Mouse (Mus musculus) G1E (cell line): ENCODE results near the gene Olfr159. TPM values are rescaled to one million over a fixed set of nuclear protein-coding genes. Genes with fewer than 3 reads are reported as not detected.
"Not testable (repeated sequence)": the region's sequence is repeated elsewhere in the genome, so short reads cannot be mapped to it uniquely, and the experiment has no call there.

Source experiments
- ATAC-seq: 2 replicates; pipeline ENCODE4 v1.8.0; 2016; ENCODE audit warnings: mild to moderate bottlenecking; ENCODE audit not compliant: insufficient number of reproducible peaks, poor library complexity, low FRiP score, severe bottlenecking; ENCODE audit errors: extremely low read depth
- DNase-seq: peaks from one replicate; pipeline ENCODE4 v3.0.0; 2012; ENCODE audit warnings: low spot score
- H3K27me3 ChIP-seq: 2 replicates; pipeline ENCODE4 v1.6.1; 2012; ENCODE audit warnings: mild to moderate bottlenecking, low read length, inconsistent platforms; ENCODE audit not compliant: insufficient read depth
- H3K36me3 ChIP-seq: replicated peaks from 2 replicates; pipeline ENCODE3; 2012; ENCODE audit warnings: mild to moderate bottlenecking, inconsistent platforms
- H3K4me1 ChIP-seq: 2 replicates; pipeline ENCODE4 v1.6.1; 2012; ENCODE audit warnings: low read depth, low read length, inconsistent platforms, mixed read lengths; ENCODE audit not compliant: insufficient read depth
- H3K4me3 ChIP-seq: 2 replicates; pipeline ENCODE4 v1.5.1; 2012; ENCODE audit warnings: low read depth, mild to moderate bottlenecking, inconsistent platforms, low read length, moderate library complexity, mixed read lengths
- H3K9me3 ChIP-seq: replicated peaks from 2 replicates; pipeline ENCODE4 v1.6.1; 2012; ENCODE audit warnings: inconsistent platforms
- CTCF ChIP-seq: IDR thresholded peaks from 2 replicates; pipeline ENCODE4 v1.5.1; 2012; ENCODE audit warnings: low read depth, low read length, inconsistent platforms, mixed read lengths
- GATA1 ChIP-seq: IDR thresholded peaks from 2 replicates; pipeline ENCODE4 v1.6.1; 2012; ENCODE audit warnings: borderline replicate concordance, low read length, inconsistent platforms, mixed read lengths
- GATA2 ChIP-seq: IDR thresholded peaks from 2 replicates; pipeline ENCODE4 v1.6.1; 2012; ENCODE audit warnings: low read depth, low read length, inconsistent platforms, borderline replicate concordance
- POLR2AphosphoS5 ChIP-seq: IDR thresholded peaks from 2 replicates; pipeline ENCODE4 v1.6.1; 2012; ENCODE audit warnings: low read depth, low read length, inconsistent platforms; ENCODE audit not compliant: insufficient replicate concordance
- TAL1 ChIP-seq: conservative IDR thresholded peaks from 2 replicates; pipeline ENCODE4 v1.6.1; 2012; ENCODE audit warnings: low read depth, low read length, inconsistent platforms, mixed read lengths
- polyA plus RNA-seq: library from polyadenylated mRNA; stranded (reverse); fragments of >175 nt; gene quantifications from 2 replicates; pipeline ENCODE4 v1.2.3, GENCODE M21; 2012
- total RNA-seq, 2 experiments: library from RNA; stranded (forward) in 1 of 2; stranded (reverse) in 1 of 2; fragments of 200-1000 nt in 1 of 2; fragments of >200 nt in 1 of 2; fragmentation: Nextera tagmentation in 1 of 2; gene quantifications; 2 replicates each; pipeline ENCODE4 v1.2.3; 2014 to 2017

Gene Olfr159
- total RNA-seq (2014; fragmentation: Nextera tagmentation) (not detected in 2 replicates), total RNA-seq (2017) (not detected in 2 replicates), polyA plus RNA-seq (not detected in 2 replicates)

DNA sequence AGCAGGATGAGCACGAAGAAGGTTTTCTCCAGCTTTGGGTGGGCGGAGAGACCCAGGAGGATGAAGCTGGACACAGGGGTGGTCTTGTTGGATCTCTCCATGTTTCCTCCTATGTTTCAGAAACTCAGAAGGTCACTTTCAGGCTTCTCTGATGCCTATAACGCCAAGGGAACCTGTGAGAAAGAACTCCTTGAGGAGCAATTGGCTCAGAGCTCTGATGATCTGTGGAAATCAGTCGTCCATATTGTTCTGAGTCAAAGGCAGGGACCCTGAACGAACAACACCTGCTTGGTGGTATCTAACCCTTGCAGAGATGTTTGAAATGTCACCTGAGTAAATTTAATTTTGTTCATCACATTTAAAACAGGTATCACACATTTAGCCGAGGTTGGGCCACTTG, at the start of gene Olfr159:
Gene Olfr159, minus strand, starts transcription at position 101 of the 400 bp plus-strand sequence.
- TF ChIP-seq CTCF (no peak), TAL1 (no peak), GATA2 (no peak), GATA1 (no peak), POLR2AphosphoS5 (no peak)
- DNase-seq (no peak), ATAC-seq (no peak)
- Histone ChIP-seq H3K36me3 (no peaks in the 10 kb centered on the region), H3K27me3 (peaks cover 11% of the 10 kb centered on the region), H3K9me3 (no peaks in the 10 kb centered on the region; the same call in 1 of the 2 replicates), H3K4me3 (no peak within 1 kb of the TSS), H3K4me1 (no peaks in the 10 kb centered on the region)

DNA sequence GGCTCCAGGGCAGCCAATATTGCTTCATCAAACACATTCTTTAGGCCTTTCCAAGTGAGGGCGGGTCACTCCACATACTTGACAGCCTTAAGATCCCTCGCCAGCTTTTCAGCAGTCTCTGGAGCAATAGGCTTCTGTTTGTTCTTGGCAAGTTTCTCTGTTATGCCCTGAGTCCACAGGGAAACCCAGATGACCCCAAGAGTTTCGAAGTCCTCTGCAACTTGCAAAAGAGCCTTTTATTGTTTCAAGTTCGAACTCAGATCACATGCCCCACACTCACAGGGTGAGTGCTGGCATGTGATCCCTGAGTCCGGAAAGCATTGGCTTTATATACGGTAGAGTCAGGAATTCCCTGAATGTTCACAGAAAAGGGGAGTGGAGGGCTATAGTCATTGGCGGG, 28.1 kb upstream of the Olfr159 start:
- H3K4me1 ChIP-seq = no peaks in the 10 kb centered on the region
- DNase-seq (no peak), ATAC-seq (no peak)
- no peaks in the 10 kb centered on the region for H3K27me3 ChIP-seq
- H3K4me3 ChIP-seq = no peak overlapping the region
- H3K36me3 ChIP-seq = no peaks in the 10 kb centered on the region
- TF ChIP-seq GATA1 = no peak
- H3K9me3 ChIP-seq = no peaks in the 10 kb centered on the region

DNA sequence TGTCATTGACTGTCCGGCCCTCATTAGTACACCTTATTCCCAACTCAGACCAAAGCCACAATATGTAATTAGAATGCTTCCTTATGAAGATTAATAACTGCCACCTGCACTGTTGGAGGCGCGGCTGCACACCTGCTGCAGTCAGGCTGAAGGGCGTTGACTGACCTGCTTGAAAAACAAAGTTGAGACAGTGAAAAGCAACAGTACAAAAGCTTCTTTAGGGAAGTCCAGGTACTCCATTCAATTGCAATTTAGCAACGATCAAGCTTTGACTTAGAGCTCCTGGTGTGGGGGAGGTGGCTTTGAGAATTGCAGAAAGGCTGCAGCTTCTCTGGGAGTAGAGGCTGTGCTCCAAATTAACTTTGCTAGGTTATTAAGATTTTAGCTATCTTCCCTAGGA, 25.0 kb upstream of the Olfr159 start:
- not testable (repeated sequence) for H3K9me3 ChIP-seq, H3K4me3 ChIP-seq, H3K4me1 ChIP-seq, ATAC-seq, DNase-seq, H3K36me3 ChIP-seq, H3K27me3 ChIP-seq

DNA sequence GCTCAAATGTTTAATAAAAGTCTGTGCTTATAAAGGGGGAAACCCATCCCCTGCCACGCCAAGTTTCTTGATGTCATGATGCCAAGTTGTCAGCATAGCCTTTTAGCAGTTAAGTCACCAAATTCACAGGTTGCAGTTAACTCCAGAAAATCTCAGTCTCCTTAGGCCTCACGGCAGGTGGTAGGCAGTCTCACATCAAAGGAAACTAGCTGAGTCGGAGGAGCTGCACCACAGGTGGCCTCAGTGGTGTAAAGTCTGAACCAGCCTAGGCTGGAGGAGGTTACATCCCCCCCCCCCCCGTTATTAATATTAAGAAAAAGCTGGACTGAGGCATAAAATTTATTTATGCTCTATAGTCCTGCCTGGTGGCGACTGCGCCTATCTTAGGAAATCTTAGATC, 24.5 kb upstream of the Olfr159 start:
- TF ChIP-seq TAL1 (no peak), POLR2AphosphoS5 (no peak), GATA2 (no peak), CTCF (no peak), GATA1 (no peak)
- ATAC-seq (no peak), DNase-seq (no peak)
- no peaks in the 10 kb centered on the region for H3K9me3 ChIP-seq
- H3K27me3 ChIP-seq = no peaks in the 10 kb centered on the region
- no peaks in the 10 kb centered on the region for H3K36me3 ChIP-seq
- H3K4me1 ChIP-seq = no peaks in the 10 kb centered on the region
- H3K4me3 ChIP-seq = no peak overlapping the region

DNA sequence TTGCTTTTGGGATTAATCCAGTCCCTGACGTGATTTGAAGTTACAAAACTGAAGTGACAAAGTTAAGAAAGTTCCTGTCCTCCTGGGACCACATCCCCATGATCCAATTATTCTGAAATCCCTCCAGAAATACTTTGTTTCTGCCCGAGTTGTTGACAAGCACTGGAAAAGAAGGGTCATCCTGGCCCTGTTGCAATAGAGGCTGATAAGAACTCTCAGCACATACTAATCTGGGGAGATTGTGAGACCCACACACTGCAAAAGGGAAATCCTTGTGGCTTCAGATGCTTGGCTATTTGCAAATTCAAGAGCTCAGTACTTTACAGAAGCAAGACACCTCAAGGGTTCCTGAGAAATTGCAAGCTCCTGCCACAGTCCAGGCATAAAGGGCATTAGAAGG, 1.5 kb upstream of the Olfr159 start:
- no peaks in the 10 kb centered on the region for H3K4me1 ChIP-seq
- no peak for DNase-seq
- no peaks in the 10 kb centered on the region; the same call in 1 of the 2 replicates for H3K9me3 ChIP-seq
- H3K4me3 ChIP-seq = no peak overlapping the region
- peaks cover 11% of the 10 kb centered on the region for H3K27me3 ChIP-seq
- ATAC-seq = no peak
- no peaks in the 10 kb centered on the region for H3K36me3 ChIP-seq
- TF ChIP-seq GATA1 (no peak), TAL1 (no peak), GATA2 (no peak), CTCF (no peak), POLR2AphosphoS5 (no peak)

DNA sequence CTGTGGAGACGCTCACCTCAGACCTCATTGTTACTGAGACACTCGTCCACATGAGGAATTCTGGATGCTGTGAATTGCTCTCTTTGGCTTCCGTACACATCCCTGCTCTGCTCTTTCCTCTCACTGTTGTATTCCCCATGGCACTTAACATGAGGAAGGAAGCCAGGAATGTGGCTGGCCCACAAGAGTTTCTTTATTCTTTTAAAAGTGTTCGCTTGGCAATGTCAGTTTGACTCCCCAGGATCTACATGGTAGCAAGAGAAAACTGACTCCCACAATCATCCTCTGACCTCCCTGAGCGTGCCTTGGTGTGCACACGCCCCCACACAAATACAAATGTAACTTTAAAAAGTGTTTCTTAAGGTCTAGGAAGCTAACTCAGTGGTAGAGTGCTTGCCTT, 817 bp upstream of the Olfr159 start:
- no peak for TF ChIP-seq GATA1
- TF ChIP-seq POLR2AphosphoS5 = no peak
- TF ChIP-seq CTCF = no peak
- TF ChIP-seq TAL1 = no peak
- TF ChIP-seq GATA2 = no peak
- H3K4me1 ChIP-seq = no peaks in the 10 kb centered on the region
- H3K9me3 ChIP-seq = no peaks in the 10 kb centered on the region; the same call in 1 of the 2 replicates
- peaks cover 11% of the 10 kb centered on the region for H3K27me3 ChIP-seq
- no peak for ATAC-seq
- DNase-seq = no peak
- H3K36me3 ChIP-seq = no peaks in the 10 kb centered on the region
- H3K4me3 ChIP-seq = no peak overlapping the region

DNA sequence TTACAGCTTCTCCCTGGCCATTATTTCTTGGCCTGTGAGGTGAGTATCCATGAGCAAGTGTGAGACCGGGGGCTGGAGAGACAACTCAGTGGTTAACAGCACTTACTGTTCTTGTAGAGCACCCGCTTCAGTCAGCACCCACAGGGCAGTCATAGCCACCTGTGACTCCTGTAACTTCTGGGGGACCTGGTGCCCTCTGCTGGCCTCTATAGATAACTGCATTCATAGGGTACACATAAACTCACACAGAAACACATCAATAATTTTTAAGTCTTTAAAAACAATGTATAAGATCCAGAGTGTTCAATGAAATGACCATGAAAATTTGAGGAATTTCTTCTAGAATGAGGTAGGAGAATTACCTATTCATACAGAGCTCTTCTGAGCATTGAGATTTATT, 1.4 kb downstream of the Olfr159 start:
- DNase-seq (no peak), ATAC-seq (no peak)
- H3K27me3 ChIP-seq = peaks cover 11% of the 10 kb centered on the region
- TF ChIP-seq GATA1 (no peak), TAL1 (no peak)
- no peaks in the 10 kb centered on the region for H3K4me1 ChIP-seq
- H3K9me3 ChIP-seq = peaks cover 3% of the 10 kb centered on the region; the same call in 1 of the 2 replicates
- no peaks in the 10 kb centered on the region for H3K36me3 ChIP-seq
- H3K4me3 ChIP-seq = no peak overlapping the region
